17 mouse cellular contexts compared by ENCODE assay signal in genomic region chr8:110482275-110482674, GRCm38 (mm10).
A peak's percentile ranks its signal among the peaks of the same experiment; 100 is the strongest.
DNase-seq lines count a peak whose midpoint lies in the region; ATAC-seq and TF ChIP-seq lines count a peak whose summit lies in the region.
"Had no signal": no experiment of that assay in that cellular context is flagged by ENCODE, and none has a peak within 500 bp of the region (broad histone marks: within the 10 kb centered on the region; RNA-seq: fewer than 3 reads in every experiment).

No protein-coding gene starts in this region.

- TF ChIP-seq CTCF in forebrain, postnatal 0 days (IDR thresholded peaks at IDR 0.05; ENCODE audit: low read depth): no peak

- 0 out of 2 replicates have a peak overlapping the region, but pooled peaks have one; percentile 28 for H3K27ac ChIP-seq in midbrain, embryonic 10.5 days (replicated peaks)
- H3K27ac ChIP-seq in midbrain, embryonic 13.5 days: no peak overlapping the region
- H3K27ac ChIP-seq in forebrain, postnatal 0 days (ENCODE audit: low read depth, low read length): no peak overlapping the region
- H3K27ac ChIP-seq: gastrocnemius, adult 2 months; limb, embryonic 12.5 days; liver, embryonic 14.5 days had no signal

- intact Hi-C loops in left cerebral cortex, postnatal 25 days (cut with DNase I): no loop called here

- H3K9ac ChIP-seq in midbrain, embryonic 13.5 days (replicated peaks): no peak overlapping the region
- no peak overlapping the region for H3K9ac ChIP-seq in forebrain, postnatal 0 days
- H3K9ac ChIP-seq: limb, embryonic 12.5 days; liver, embryonic 14.5 days had no signal

- WGBS in midbrain, embryonic 10.5 days: 12% methylated on average over 3 of the region's 3 CpGs
- 7% methylated on average over 3 of the region's 3 CpGs for WGBS in midbrain, embryonic 13.5 days
- 3% methylated on average over 3 of the region's 3 CpGs for WGBS in forebrain, postnatal 0 days

- H3K36me3 ChIP-seq in midbrain, embryonic 10.5 days: no peaks in the 10 kb centered on the region
- no peaks in the 10 kb centered on the region for H3K36me3 ChIP-seq in midbrain, embryonic 13.5 days
- no peaks in the 10 kb centered on the region for H3K36me3 ChIP-seq in forebrain, postnatal 0 days (ENCODE audit: insufficient read depth)
- H3K36me3 ChIP-seq: limb, embryonic 12.5 days had no signal

- no peaks in the 10 kb centered on the region for H3K27me3 ChIP-seq in midbrain, embryonic 10.5 days (ENCODE audit: low read depth, poor library complexity, severe bottlenecking)
- H3K27me3 ChIP-seq in midbrain, embryonic 13.5 days: peaks cover 6% of the 10 kb centered on the region; the same call in 1 of the 2 replicates
- no peaks in the 10 kb centered on the region for H3K27me3 ChIP-seq in forebrain, postnatal 0 days (ENCODE audit: insufficient read depth, low read length)
- H3K27me3 ChIP-seq: limb, embryonic 12.5 days had no signal

- no peak for ATAC-seq in midbrain, embryonic 13.5 days
- ATAC-seq in forebrain, postnatal 0 days: peak; percentile 23; the same call in 1 of the 2 replicates
- ATAC-seq: intestine, embryonic 16.5 days had no signal

- no peak overlapping the region for H3K4me2 ChIP-seq in midbrain, embryonic 13.5 days (replicated peaks)
- H3K4me2 ChIP-seq in forebrain, postnatal 0 days (ENCODE audit: low read depth): no peak overlapping the region
- H3K4me2 ChIP-seq: limb, embryonic 12.5 days had no signal

- no peaks in the 10 kb centered on the region for H3K9me3 ChIP-seq in midbrain, embryonic 10.5 days (replicated peaks)
- no peaks in the 10 kb centered on the region for H3K9me3 ChIP-seq in midbrain, embryonic 13.5 days
- H3K9me3 ChIP-seq in forebrain, postnatal 0 days (ENCODE audit: low read length): no peaks in the 10 kb centered on the region
- H3K9me3 ChIP-seq: limb, embryonic 12.5 days had no signal

- DNase-seq in midbrain, embryonic 10.5 days (ENCODE audit: low spot score): no peak
- peak; percentile 47 for DNase-seq in embryo, embryonic 11 days
- peak; percentile 36 for DNase-seq in forebrain, postnatal 0 days
- DNase-seq in retina, postnatal 1 day: peak; percentile 67
- DNase-seq in T-cell, adult 2 months (ENCODE audit: low spot score): no peak
- no peak for DNase-seq in left cerebral cortex, postnatal 25 days (ENCODE audit: low spot score in 2 of 2)
- DNase-seq: cerebellum, postnatal 10 days; gastrocnemius, adult 2 months; heart, adult 11 months; heart, postnatal 4 days; layer of hippocampus, postnatal 36 days; lung, postnatal 10 days; thymus, adult 18-20 months had no signal

- no peak overlapping the region for H3K4me3 ChIP-seq in midbrain, embryonic 10.5 days
- no peak overlapping the region for H3K4me3 ChIP-seq in midbrain, embryonic 13.5 days (replicated peaks)
- H3K4me3 ChIP-seq in forebrain, postnatal 0 days (ENCODE audit: low read depth, low read length): no peak overlapping the region
- H3K4me3 ChIP-seq: gastrocnemius, adult 2 months; limb, embryonic 12.5 days had no signal

- H3K4me1 ChIP-seq in midbrain, embryonic 10.5 days: peaks cover 23% of the 10 kb centered on the region
- H3K4me1 ChIP-seq in midbrain, embryonic 13.5 days (replicated peaks): peaks cover 11% of the 10 kb centered on the region
- H3K4me1 ChIP-seq in forebrain, postnatal 0 days (ENCODE audit: insufficient read depth): no peaks in the 10 kb centered on the region

Comparison
In these comparisons a context has a peak if more than half of its experiments do, and no peak if none do; other contexts are left out.
1. DNase-seq: peak in embryo, embryonic 11 days (single experiment), forebrain, postnatal 0 days (single experiment) and retina, postnatal 1 day (single experiment); none in midbrain, embryonic 10.5 days (single experiment), T-cell, adult 2 months (single experiment) and left cerebral cortex, postnatal 25 days (0 of 2).